Mouse (Mus musculus) C2C12 (cell line): ENCODE data around the gene Hectd4. TPM values are rescaled to one million over a fixed set of nuclear protein-coding genes. Genes with fewer than 3 reads are reported as not detected.
A peak's percentile ranks its signal among the peaks of the same experiment; 100 is the strongest.

Experiments
- H3K27me3 ChIP-seq: one replicate; pipeline ENCODE4 v1.6.1; 2011; ENCODE audit not compliant: control insufficient read depth, insufficient read depth, insufficient read length
- H3K36me3 ChIP-seq: one replicate; pipeline ENCODE4 v1.6.1; 2011; ENCODE audit not compliant: control insufficient read depth, insufficient read depth
- H3K4me3 ChIP-seq: one replicate; pipeline ENCODE4 v1.5.1; 2011; ENCODE audit warnings: mild to moderate bottlenecking, control low read depth; ENCODE audit not compliant: poor library complexity, insufficient read depth, severe bottlenecking
- H3K79me2 ChIP-seq: one replicate; pipeline ENCODE4 v1.6.1; 2011; ENCODE audit not compliant: control insufficient read depth, insufficient read depth
- H3K79me3 ChIP-seq: one replicate; pipeline ENCODE4 v1.6.1; 2011; ENCODE audit warnings: low read depth, control low read depth
- H3ac ChIP-seq: one replicate; pipeline ENCODE3; 2011; ENCODE audit warnings: low read depth; ENCODE audit not compliant: control insufficient read depth, insufficient read length
- CEBPB ChIP-seq: IDR thresholded peaks from one replicate; pipeline ENCODE4 v1.6.1; 2011; ENCODE audit warnings: low read depth, mild to moderate bottlenecking, control low read depth, moderate library complexity
- CTCF ChIP-seq: IDR thresholded peaks from one replicate; pipeline ENCODE4 v1.5.1; 2011; ENCODE audit not compliant: control insufficient read depth, insufficient read depth, insufficient read length
- FOSL1 ChIP-seq: IDR thresholded peaks from one replicate; pipeline ENCODE4 v1.8.0; 2011; ENCODE audit warnings: mild to moderate bottlenecking, low read length; ENCODE audit not compliant: poor library complexity, insufficient read depth, severe bottlenecking
- MAX ChIP-seq: IDR thresholded peaks from one replicate; pipeline ENCODE4 v1.6.1; 2011; ENCODE audit warnings: mild to moderate bottlenecking, control low read depth
- MYOD1 ChIP-seq: IDR thresholded peaks from one replicate; pipeline ENCODE4 v1.6.1; 2011; ENCODE audit warnings: low read depth; ENCODE audit not compliant: control insufficient read depth, insufficient read length
- MYOG ChIP-seq: IDR thresholded peaks from one replicate; pipeline ENCODE4 v1.6.1; 2011; ENCODE audit not compliant: control insufficient read depth, insufficient read length; ENCODE audit errors: extremely low read depth
- USF1 ChIP-seq: IDR thresholded peaks from one replicate; pipeline ENCODE4 v1.6.1; 2011; ENCODE audit warnings: low read depth, mild to moderate bottlenecking, control low read depth, moderate library complexity
- long read RNA-seq, 2 experiments: library from polyadenylated mRNA; unstranded; transcript quantifications; one replicate each; pipeline ENCODE4 v2.0.0; 2019 to 2020
- polyA plus RNA-seq: library from polyadenylated mRNA; unstranded; fragments of >200 nt; fragmentation: generic; extraction: Trizol; gene quantifications from one replicate; pipeline ENCODE4 v1.2.1, GENCODE M21; 2012; ENCODE audit warnings: missing spikeins

Gene Hectd4
- polyA plus RNA-seq: 5.4 TPM
- long read RNA-seq, experiment 1, partial matches to known transcripts: 0 of 2 reads
- long read RNA-seq, experiment 1, other reads (novel, unspliced or antisense): 2 of 2 reads
- long read RNA-seq, experiment 2, partial matches to known transcripts: 5 of 7 reads
- long read RNA-seq, experiment 2, other reads (novel, unspliced or antisense): 2 of 7 reads

DNA sequence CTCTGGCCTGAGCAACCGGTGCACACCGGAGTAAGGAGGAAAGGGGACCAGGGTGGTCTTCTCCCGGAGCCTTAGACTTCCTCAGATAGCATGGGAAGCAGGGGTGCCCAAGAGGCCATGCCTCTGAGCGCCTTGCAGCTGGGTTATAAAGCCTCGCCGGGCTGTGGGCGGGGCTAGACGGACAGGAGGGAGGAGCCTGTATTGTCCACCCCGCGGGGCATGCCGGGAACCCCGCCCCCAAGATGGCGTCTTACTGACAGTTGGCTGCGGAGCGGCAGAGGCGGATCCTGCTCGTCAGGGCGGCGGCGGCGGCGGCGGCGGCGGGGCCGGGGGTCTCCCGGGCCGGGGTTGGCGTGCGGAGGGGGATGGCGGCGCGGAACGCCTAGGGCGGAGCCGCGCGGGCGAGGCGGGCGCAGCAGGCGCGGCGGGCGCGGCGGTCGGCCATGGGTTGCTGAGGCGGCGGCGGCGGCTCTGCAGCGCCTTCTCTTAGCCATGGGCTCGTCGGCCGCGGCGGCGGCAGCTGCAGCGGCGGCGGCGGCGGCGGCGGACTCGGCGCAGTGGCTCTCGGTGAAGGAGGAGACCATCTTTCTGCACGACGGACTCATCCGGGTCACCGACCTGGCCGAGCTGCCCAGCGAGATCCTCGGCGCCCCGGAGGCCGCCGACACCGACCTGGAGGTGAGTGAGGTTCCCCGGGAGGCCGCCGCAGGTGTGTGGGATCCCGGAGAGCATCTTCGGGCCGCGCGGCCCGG is at the start of gene Hectd4:
Gene Hectd4 (plus strand): TSS at position 240 of the 752 bp plus-strand sequence.
- no peaks in the 10 kb centered on the region for H3K36me3 ChIP-seq
- H3K27me3 ChIP-seq: no peaks in the 10 kb centered on the region
- no peak for TF ChIP-seq CTCF
- TF ChIP-seq FOSL1: no peak
- no peak for TF ChIP-seq CEBPB

DNA sequence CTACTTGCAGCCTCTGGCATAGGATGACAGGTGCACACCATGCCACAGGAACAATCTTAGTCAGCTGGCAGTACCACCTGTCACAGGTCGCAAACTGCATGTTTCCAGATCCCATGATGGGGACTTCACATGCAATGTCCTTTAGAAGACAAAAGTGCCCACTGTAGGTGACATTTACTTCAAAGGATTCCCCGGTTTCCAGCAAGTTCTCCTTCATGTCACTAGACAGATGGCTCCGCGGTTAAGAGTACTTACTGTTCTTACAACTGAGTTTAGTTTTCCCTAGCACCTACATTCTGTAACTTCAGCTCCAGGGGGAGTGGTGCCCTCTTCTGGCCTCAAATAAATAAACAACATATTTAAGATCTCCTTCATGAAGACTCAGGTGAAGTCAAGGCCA is 47.2 kb upstream of the Hectd4 start:
- peaks cover 21% of the 10 kb centered on the region for H3K36me3 ChIP-seq
- peaks cover 87% of the 10 kb centered on the region for H3K79me2 ChIP-seq
- peaks cover 49% of the 10 kb centered on the region for H3K79me3 ChIP-seq
- H3K27me3 ChIP-seq: no peaks in the 10 kb centered on the region
- no peak overlapping the region for H3ac ChIP-seq
- no peak overlapping the region for H3K4me3 ChIP-seq
- TF ChIP-seq CTCF (no peak), CEBPB (no peak), USF1 (no peak), MYOG (no peak), FOSL1 (no peak), MYOD1 (no peak), MAX (no peak)

More for the DNA sequence above, at the start of gene Hectd4:
- H3ac ChIP-seq: peak within 1 kb of the TSS; percentile 67
- H3K79me3 ChIP-seq: peaks cover 8% of the 10 kb centered on the region
- H3K79me2 ChIP-seq: peaks cover 39% of the 10 kb centered on the region
- H3K4me3 ChIP-seq: peak within 1 kb of the TSS; percentile 68

DNA sequence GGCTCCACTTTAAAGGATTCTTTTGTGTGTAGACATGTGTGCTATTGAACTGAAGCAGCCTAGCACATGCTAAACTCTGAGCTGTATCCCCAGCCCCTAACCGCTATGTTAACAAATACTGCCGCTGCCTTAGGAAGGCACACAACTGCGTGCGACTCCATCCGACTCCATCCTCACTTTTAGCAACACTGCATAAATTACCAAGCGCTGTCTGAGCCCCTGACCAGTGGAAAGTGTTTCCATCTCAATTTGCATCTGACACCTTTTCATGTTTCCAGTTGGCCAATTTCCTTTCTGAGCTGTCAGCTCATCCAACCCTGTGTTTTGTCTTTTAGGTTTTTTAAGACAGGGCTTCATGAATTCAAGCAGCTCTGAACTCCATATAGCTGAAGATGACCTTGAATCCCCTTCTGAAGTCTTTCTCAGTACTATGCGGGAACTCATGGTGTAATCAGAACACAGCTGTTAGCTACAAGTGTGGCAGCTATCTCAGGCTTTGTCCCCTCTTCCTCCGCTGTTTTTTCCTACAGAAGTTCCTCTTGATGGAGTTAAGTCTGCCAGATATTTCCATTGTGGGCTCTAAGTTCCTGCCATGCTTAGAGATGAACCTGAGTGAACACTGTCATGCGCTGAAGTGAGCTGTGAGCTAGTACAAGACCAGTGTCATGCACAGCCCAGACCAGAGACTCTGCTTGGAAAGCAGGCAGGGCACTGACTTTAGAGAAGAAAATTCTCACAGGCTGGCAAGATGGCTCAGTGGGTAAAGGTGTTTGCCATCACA is 40.8 kb upstream of the Hectd4 start:
- TF ChIP-seq MAX (no peak), MYOG (no peak), CTCF (no peak), CEBPB (no peak), USF1 (no peak), FOSL1 (no peak), MYOD1 (no peak)
- peaks cover 4% of the 10 kb centered on the region for H3K36me3 ChIP-seq
- no peak overlapping the region for H3K4me3 ChIP-seq
- no peak overlapping the region for H3ac ChIP-seq
- H3K79me3 ChIP-seq: peaks cover 91% of the 10 kb centered on the region
- peaks cover 100% of the 10 kb centered on the region for H3K79me2 ChIP-seq
- no peaks in the 10 kb centered on the region for H3K27me3 ChIP-seq

DNA sequence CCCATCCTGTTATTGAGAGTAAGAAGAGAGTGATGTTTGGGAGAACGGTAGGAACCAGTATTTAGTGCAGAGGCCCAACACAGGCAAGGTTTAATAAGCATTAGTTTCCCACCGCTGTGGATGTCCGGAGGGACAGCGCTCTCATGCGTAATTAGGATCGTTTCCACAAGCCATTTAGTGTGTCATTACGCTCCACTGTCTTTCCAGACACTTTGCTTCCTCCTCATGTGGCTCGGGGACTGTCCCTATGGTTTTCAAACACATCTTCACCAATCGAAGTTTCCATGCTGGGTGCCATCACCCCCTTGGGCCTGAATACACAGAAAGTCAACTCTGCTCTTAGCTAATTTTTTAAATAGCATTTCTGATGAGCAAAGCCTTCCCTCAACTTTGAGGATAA is 36.8 kb upstream of the Hectd4 start:
- no peak overlapping the region for H3ac ChIP-seq

DNA sequence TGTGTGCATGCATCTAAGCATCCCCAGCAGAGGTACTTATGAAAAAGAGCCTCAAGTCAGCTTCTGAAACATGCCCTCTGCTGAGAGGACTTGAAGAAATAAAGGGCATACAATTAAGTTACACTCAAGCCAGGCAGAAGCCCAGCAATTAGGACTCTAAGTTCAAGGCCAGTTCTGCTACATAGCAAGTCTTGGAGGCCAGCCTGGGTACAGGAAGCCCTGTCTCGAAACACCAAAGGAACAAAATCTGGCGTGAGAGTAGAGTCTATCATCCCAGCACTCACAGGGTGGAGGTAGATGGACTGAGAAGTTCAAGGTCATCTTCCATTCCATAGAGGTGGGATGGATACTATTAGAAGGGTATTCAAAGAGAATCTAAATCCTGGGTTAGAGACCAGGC is 35.6 kb upstream of the Hectd4 start:
- Histone ChIP-seq H3K27me3 (no peaks in the 10 kb centered on the region), H3K79me2 (peaks cover 100% of the 10 kb centered on the region), H3K36me3 (peaks cover 7% of the 10 kb centered on the region), H3K4me3 (no peak overlapping the region), H3K79me3 (peaks cover 97% of the 10 kb centered on the region), H3ac (no peak overlapping the region)
- TF ChIP-seq USF1 (no peak), CEBPB (no peak), MYOD1 (no peak), FOSL1 (no peak), MAX (no peak), CTCF (no peak)

More for the DNA sequence above, 36.8 kb upstream of the Hectd4 start:
- Histone ChIP-seq H3K79me3 (peaks cover 97% of the 10 kb centered on the region), H3K36me3 (peaks cover 7% of the 10 kb centered on the region), H3K27me3 (no peaks in the 10 kb centered on the region), H3K79me2 (peaks cover 100% of the 10 kb centered on the region), H3K4me3 (no peak overlapping the region)
- no peak for TF ChIP-seq CTCF
- TF ChIP-seq FOSL1: no peak
- no peak for TF ChIP-seq MAX
- TF ChIP-seq MYOG: no peak
- TF ChIP-seq CEBPB: no peak
- TF ChIP-seq MYOD1: no peak
- no peak for TF ChIP-seq USF1
